Mouse (Mus musculus) gastrocnemius, postnatal 10 days (tissue): ENCODE results near the gene Gm4869. TPM values are rescaled to one million over a fixed set of nuclear protein-coding genes. Genes with fewer than 3 reads are reported as not detected.

Experiments used
- DNase-seq: peaks from one replicate; pipeline ENCODE4 v3.0.0; 2021; ENCODE audit warnings: mixed read lengths
- microRNA-seq, 2 experiments: library from miRNA; unstranded; fragments of <30 nt; microRNA quantifications; one replicate each; pipeline ENCODE4 v1.2.0; 2021
- total RNA-seq, 2 experiments: library from RNA; stranded (reverse); gene quantifications; 2 replicates each; pipeline ENCODE4 v1.2.3; 2021

Gene Gm4869
- total RNA-seq, 2 experiments from 2014 or later = not detected

GRCm38 (mm10) chr5:140538111-140538683 lies 92.8 kb downstream of the Gm4869 start:
- no peak for DNase-seq

DNA sequence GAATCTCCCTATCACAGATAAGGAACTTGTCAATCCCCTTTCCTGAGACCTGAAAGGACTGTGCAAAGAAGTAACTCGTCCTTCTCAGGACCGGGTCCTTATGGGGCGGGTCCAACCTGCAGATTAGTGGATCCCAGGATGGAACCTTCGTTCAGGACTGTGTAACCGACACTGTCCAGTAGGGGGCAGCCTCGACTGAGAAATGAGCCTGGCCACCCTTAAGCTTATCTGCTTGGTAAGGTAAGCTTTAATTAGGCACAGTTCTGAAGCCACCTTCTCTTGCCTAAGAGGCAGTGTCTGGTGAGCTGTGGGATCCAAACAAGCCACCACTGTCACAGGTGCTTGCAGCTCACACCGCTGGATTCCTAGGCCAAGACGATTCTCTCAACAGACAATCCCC lies 94.7 kb downstream of the Gm4869 start:
- DNase-seq = peak; percentile 85

GRCm38 (mm10) chr5:140542811-140543575 lies 97.5 kb downstream of the Gm4869 start:
- DNase-seq = no peak

Small RNAs within 50 kb of the gene (microRNA-seq; reads per million reads assigned to microRNA genes)
- 0 reads per million in 2 experiments for gene Mir7038

Other genes with a start within 250 kb of the Gm4869 start
- 10 to 100 TPM; 11.0 to 15.2 TPM for gene Mad1l1, start 124.1 kb upstream of the Gm4869 start, total RNA-seq
- 1 to 10 TPM; 7.7 to 8.4 TPM for gene Nudt1, start 124.0 kb upstream of the Gm4869 start, total RNA-seq
- 1 to 10 TPM; 6.0 to 7.2 TPM for gene Mrm2, start 113.7 kb upstream of the Gm4869 start, total RNA-seq
- gene Snx8, start 56.4 kb upstream of the Gm4869 start, total RNA-seq = 10 to 100 TPM; 11.6 to 16.1 TPM
- gene Eif3b, start 26.3 kb upstream of the Gm4869 start, total RNA-seq = 10 to 100 TPM; 96.5 to 98.6 TPM
- gene Chst12, start 59.9 kb downstream of the Gm4869 start, total RNA-seq = 10 to 100 TPM in 1 of 2 experiments, 1 to 10 TPM in 1; 9.6 to 14.5 TPM
- gene Grifin, start 119.4 kb downstream of the Gm4869 start, total RNA-seq = not detected
- gene Lfng, start 161.7 kb downstream of the Gm4869 start, total RNA-seq = 1 to 10 TPM; 7.1 to 9.0 TPM
- 10 to 100 TPM; 33.4 to 42.5 TPM for gene Ttyh3, start 203.4 kb downstream of the Gm4869 start, total RNA-seq